Comparison of ENCODE assay signal across 8 mouse cellular contexts in the genomic region with DNA sequence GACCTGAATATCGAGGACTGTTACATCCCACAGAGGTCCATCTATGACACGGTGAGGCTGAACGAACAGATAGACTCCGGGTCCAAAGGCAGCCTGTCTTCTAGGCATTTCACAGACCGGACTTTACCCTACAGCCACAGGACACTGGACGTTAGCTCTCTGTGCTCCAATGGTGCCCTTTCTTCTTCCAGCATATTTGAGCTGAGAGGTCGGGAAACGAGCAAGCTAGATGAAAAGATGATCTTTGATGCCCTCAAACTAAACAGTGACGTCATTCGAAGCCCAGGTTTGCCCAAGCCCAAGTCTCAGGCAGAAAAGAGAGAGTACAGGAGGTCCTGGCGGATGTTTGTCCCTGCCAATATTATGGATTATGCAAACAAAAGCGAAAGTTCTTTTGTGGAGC.
DNase-seq lines count a peak whose midpoint lies in the region; ATAC-seq and TF ChIP-seq lines count a peak whose summit lies in the region.

No protein-coding gene starts in this region.

- peaks cover 3% of the 10 kb centered on the region; the same call in 1 of the 2 replicates for H3K36me3 ChIP-seq in liver, adult 2 months (ENCODE audit: control insufficient read depth, insufficient read depth, low read length)
- H3K36me3 ChIP-seq in hindbrain, embryonic 16.5 days (ENCODE audit: control insufficient read depth, insufficient read depth, low read length): no peaks in the 10 kb centered on the region; the same call in 1 of the 2 replicates
- peaks cover 3% of the 10 kb centered on the region; the same call in 1 of the 2 replicates for H3K36me3 ChIP-seq in liver, postnatal 0 days (replicated peaks; ENCODE audit: insufficient read depth, low read length)
- 0 out of 2 replicates have a peak, but pooled peaks cover under 1% of the 10 kb centered on the region for H3K36me3 ChIP-seq in stomach, postnatal 0 days (ENCODE audit: control insufficient read depth, insufficient read depth, low read length)

- TF ChIP-seq EP300 in liver, postnatal 0 days (IDR thresholded peaks at IDR 0.05; ENCODE audit: low read depth): no peak; the same call in 1 of the 2 replicates
- no peak for TF ChIP-seq EP300 in stomach, postnatal 0 days (optimal IDR thresholded peaks at IDR 0.05)

- H3K9me3 ChIP-seq in hindbrain, embryonic 16.5 days (ENCODE audit: control insufficient read depth, low read length): no peaks in the 10 kb centered on the region
- H3K9me3 ChIP-seq in liver, postnatal 0 days (ENCODE audit: low read length): no peaks in the 10 kb centered on the region
- H3K9me3 ChIP-seq in stomach, postnatal 0 days (ENCODE audit: control insufficient read depth, low read length): no peaks in the 10 kb centered on the region

- peak; percentile 95 for DNase-seq in liver, adult 2 months (ENCODE audit: extremely low read depth, low read depth, low spot score)
- DNase-seq in liver: no peak
- peak; percentile 36 for DNase-seq in liver, postnatal 0 days
- no peak for DNase-seq in stomach, postnatal 0 days (ENCODE audit: low spot score)
- DNase-seq in gastrocnemius, adult 8-10 months (ENCODE audit: low spot score in 2 of 2): no peak
- no peak for DNase-seq in frontal cortex, postnatal 25 days (ENCODE audit: low spot score in 2 of 2)
- no peak for DNase-seq in cerebellum, postnatal 36 days

- peak overlapping the region; percentile 58 for H3K4me3 ChIP-seq in liver, adult 2 months (ENCODE audit: insufficient read depth, low read depth, low read length)
- H3K4me3 ChIP-seq in hindbrain, embryonic 16.5 days (ENCODE audit: low read length): no peak overlapping the region
- peak overlapping the region; percentile 61 for H3K4me3 ChIP-seq in liver, postnatal 0 days (ENCODE audit: low read depth, low read length)
- H3K4me3 ChIP-seq in stomach, postnatal 0 days (ENCODE audit: low read depth, low read length): peak overlapping the region; percentile 59

- H3K4me1 ChIP-seq in liver, adult 2 months (ENCODE audit: control insufficient read depth, insufficient read depth, low read length): peaks cover 4% of the 10 kb centered on the region; the same call in 1 of the 2 replicates
- H3K4me1 ChIP-seq in hindbrain, embryonic 16.5 days (ENCODE audit: control insufficient read depth, insufficient read depth, low read depth, low read length): peaks cover 16% of the 10 kb centered on the region
- no peaks in the 10 kb centered on the region; the same call in 1 of the 2 replicates for H3K4me1 ChIP-seq in liver, postnatal 0 days (ENCODE audit: insufficient read depth)
- H3K4me1 ChIP-seq in stomach, postnatal 0 days (replicated peaks; ENCODE audit: control insufficient read depth, insufficient read depth): 0 out of 2 replicates have a peak, but pooled peaks cover 2% of the 10 kb centered on the region

- H3K4me2 ChIP-seq in hindbrain, embryonic 16.5 days (ENCODE audit: low read length): peak overlapping the region; percentile 81
- peak overlapping the region; percentile 81 for H3K4me2 ChIP-seq in liver, postnatal 0 days (ENCODE audit: low read depth, low read length)
- H3K4me2 ChIP-seq in stomach, postnatal 0 days (replicated peaks; ENCODE audit: low read depth): peak overlapping the region; percentile 81

- 0 out of 2 replicates have a peak, but pooled peaks cover 3% of the 10 kb centered on the region for H3K79me2 ChIP-seq in liver, adult 2 months (ENCODE audit: control insufficient read depth, insufficient read depth, low read length)

- peak overlapping the region; percentile 71 for H3K9ac ChIP-seq in liver, adult 2 months (ENCODE audit: low read depth, low read length)
- no peak overlapping the region for H3K9ac ChIP-seq in hindbrain, embryonic 16.5 days (ENCODE audit: low read depth, low read length)
- peak overlapping the region; percentile 69 for H3K9ac ChIP-seq in liver, postnatal 0 days (replicated peaks)
- H3K9ac ChIP-seq in stomach, postnatal 0 days (ENCODE audit: low read length): peak overlapping the region; percentile 65

- TF ChIP-seq CTCF in liver, adult 2 months (IDR thresholded peaks at IDR 0.05; ENCODE audit: low read depth, low read length): no peak
- TF ChIP-seq CTCF in liver, postnatal 0 days (IDR thresholded peaks at IDR 0.05; ENCODE audit: low read depth): no peak
- TF ChIP-seq CTCF in stomach, postnatal 0 days (IDR thresholded peaks at IDR 0.05; ENCODE audit: low read depth): no peak

- peak overlapping the region; percentile 88 for H3K27ac ChIP-seq in liver, adult 2 months (replicated peaks; ENCODE audit: insufficient read depth, low read depth, low read length)
- H3K27ac ChIP-seq in hindbrain, embryonic 16.5 days (ENCODE audit: low read depth, low read length): no peak overlapping the region
- H3K27ac ChIP-seq in liver, postnatal 0 days (ENCODE audit: low read depth): peak overlapping the region; percentile 62
- no peak overlapping the region for H3K27ac ChIP-seq in stomach, postnatal 0 days (replicated peaks)

- no peak for TF ChIP-seq POLR2A in liver, adult 2 months (IDR thresholded peaks at IDR 0.05; ENCODE audit: extremely low read depth, insufficient read depth, low read length)

- H3K27me3 ChIP-seq in liver, adult 2 months (ENCODE audit: control insufficient read depth, insufficient read depth, low read length): no peaks in the 10 kb centered on the region
- no peaks in the 10 kb centered on the region for H3K27me3 ChIP-seq in hindbrain, embryonic 16.5 days (replicated peaks; ENCODE audit: control insufficient read depth, insufficient read depth, low read length)
- 0 out of 2 replicates have a peak, but pooled peaks cover 2% of the 10 kb centered on the region for H3K27me3 ChIP-seq in liver, postnatal 0 days (ENCODE audit: insufficient read depth, low read length)
- no peaks in the 10 kb centered on the region for H3K27me3 ChIP-seq in stomach, postnatal 0 days (ENCODE audit: control insufficient read depth, insufficient read depth, low read length)

- WGBS in liver, adult 2 months: 10% methylated on average over 12 of the region's 12 CpGs
- 49% methylated on average over 12 of the region's 12 CpGs for WGBS in hindbrain, embryonic 16.5 days
- WGBS in liver, postnatal 0 days (ENCODE audit: insufficient replicate concordance): 46% methylated on average over 12 of the region's 12 CpGs
- WGBS in stomach, postnatal 0 days: 42% methylated on average over 12 of the region's 12 CpGs

- no peak for ATAC-seq in hindbrain, embryonic 16.5 days
- ATAC-seq in liver, postnatal 0 days: peak; percentile 75
- ATAC-seq in stomach, postnatal 0 days (ENCODE audit: low FRiP score, low TSS enrichment): peak; percentile 46; the same call in 1 of the 2 replicates

Comparison
In these comparisons a context has a peak if more than half of its experiments do, and no peak if none do; other contexts are left out.
1. DNase-seq: peak in liver, adult 2 months (single experiment) and liver, postnatal 0 days (single experiment); none in liver (single experiment), stomach, postnatal 0 days (single experiment), gastrocnemius, adult 8-10 months (0 of 2), frontal cortex, postnatal 25 days (0 of 2) and cerebellum, postnatal 36 days (0 of 2).
2. H3K27ac ChIP-seq: peak in liver, adult 2 months (single experiment) and liver, postnatal 0 days (single experiment); none in hindbrain, embryonic 16.5 days (single experiment) and stomach, postnatal 0 days (single experiment).
3. Peak in every context shown above with its lines, with median percentiles within 50 percentile points of each other: H3K4me2 ChIP-seq.